Mouse (Mus musculus): ENCODE measurements around the gene Myt1.

The Myt1 gene

GRCm38 (mm10) chr2:181777715-181778114, 14.6 kb downstream of the Myt1 start:
- in situ Hi-C loops (cut with MboI, MseI): no loop called here

GRCm38 (mm10) chr2:181781421-181781820, 18.3 kb downstream of the Myt1 start:
- in situ Hi-C loops (cut with MboI, MseI): no loop called here

GRCm38 (mm10) chr2:181787852-181788251, 24.7 kb downstream of the Myt1 start:
- in situ Hi-C loops (cut with MboI, MseI): no loop called here

GRCm38 (mm10) chr2:181789396-181789795, 26.3 kb downstream of the Myt1 start:
- in situ Hi-C loops (cut with MboI, MseI): no loop called here

- in situ Hi-C loops (cut with MboI, MseI): loop anchor here (5.0 kb wide), 1 partner anchor 34 kb away; no protein-coding TSS in a partner anchor
Observed at GRCm38 (mm10) chr2:181793186-181793585, 30.1 kb downstream of the Myt1 start.

- in situ Hi-C loops (cut with MboI, MseI): no loop called here
Observed at GRCm38 (mm10) chr2:181795641-181796130, 32.6 kb downstream of the Myt1 start.

- in situ Hi-C loops (cut with MboI, MseI): no loop called here
Observed at GRCm38 (mm10) chr2:181797672-181798071, 34.5 kb downstream of the Myt1 start.

- in situ Hi-C loops (cut with MboI, MseI): loop anchor here (5.0 kb wide), 1 partner anchor 37 kb away; no protein-coding TSS in a partner anchor
Observed at GRCm38 (mm10) chr2:181829032-181829650, 66.0 kb downstream of the Myt1 start.

- in situ Hi-C loops (cut with MboI, MseI): no loop called here
Observed at GRCm38 (mm10) chr2:181832745-181833144, 69.6 kb downstream of the Myt1 start.

- in situ Hi-C loops (cut with MboI, MseI): no loop called here
Observed at GRCm38 (mm10) chr2:181837372-181838292, 74.5 kb downstream of the Myt1 start, which contains the start of gene Pcmtd2. Gene Pcmtd2, plus strand, starts transcription at chr2:181837854.

- in situ Hi-C loops (cut with MboI, MseI): no loop called here
Observed at GRCm38 (mm10) chr2:181838293-181838680, 75.2 kb downstream of the Myt1 start.

- in situ Hi-C loops (cut with MboI, MseI): no loop called here
Observed at GRCm38 (mm10) chr2:181845709-181846394, 82.7 kb downstream of the Myt1 start.

GRCm38 (mm10) chr2:181863791-181864535, 100.8 kb downstream of the Myt1 start, which contains the start of gene Polr3k:
Gene Polr3k, plus strand, starts transcription at chr2:181864337.
- in situ Hi-C loops (cut with MboI, MseI): no loop called here

GRCm38 (mm10) chr2:181864536-181864860, 101.4 kb downstream of the Myt1 start:
- in situ Hi-C loops (cut with MboI, MseI): no loop called here

- in situ Hi-C loops (cut with MboI, MseI): no loop called here
Observed at GRCm38 (mm10) chr2:181866931-181867330, 103.8 kb downstream of the Myt1 start.

- in situ Hi-C loops (cut with MboI, MseI): no loop called here
Observed at GRCm38 (mm10) chr2:181871039-181871438, 107.9 kb downstream of the Myt1 start.
